Comparison of ENCODE assay signal across 9 mouse cellular contexts in the genomic region with DNA sequence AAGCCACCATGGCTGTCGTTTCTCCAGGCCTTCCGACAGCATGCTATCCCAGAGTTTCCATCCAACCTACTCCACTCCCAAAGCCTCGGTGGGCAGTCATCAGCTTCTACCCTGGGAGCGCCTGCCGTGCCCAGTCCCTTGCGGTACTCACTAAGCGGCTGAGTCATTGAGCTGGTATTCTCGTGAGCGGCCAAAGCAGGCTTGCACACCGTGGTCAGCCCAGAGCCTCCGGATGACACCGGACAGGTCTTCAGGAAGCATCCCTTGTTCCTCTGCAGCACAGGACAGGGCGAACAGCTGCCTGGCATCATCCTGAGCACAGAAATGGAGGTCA. TPM values are rescaled to one million over a fixed set of nuclear protein-coding genes. Genes with fewer than 3 reads are reported as not detected.
A peak's percentile ranks its signal among the peaks of the same experiment; 100 is the strongest.
DNase-seq lines count a peak whose midpoint lies in the region; ATAC-seq and TF ChIP-seq lines count a peak whose summit lies in the region.
"Had no signal": no experiment of that assay in that cellular context is flagged by ENCODE, and none has a peak within 500 bp of the region (broad histone marks: within the 10 kb centered on the region; RNA-seq: fewer than 3 reads in every experiment).

No protein-coding gene starts in this region.

- H3K27me3 ChIP-seq in heart, adult 2 months (ENCODE audit: control insufficient read depth, insufficient read depth, low read length) = no peaks in the 10 kb centered on the region
- H3K27me3 ChIP-seq in neural tube, embryonic 12.5 days (replicated peaks) = no peaks in the 10 kb centered on the region
- H3K27me3 ChIP-seq in intestine, embryonic 14.5 days (replicated peaks; ENCODE audit: control insufficient read depth, insufficient read depth, low read length) = no peaks in the 10 kb centered on the region
- H3K27me3 ChIP-seq in thymus, adult 2 months (ENCODE audit: control insufficient read depth, insufficient read depth, low read length) = no peaks in the 10 kb centered on the region

- peak overlapping the region; percentile 0; the same call in 1 of the 2 replicates for H3K9ac ChIP-seq in heart, adult 2 months (ENCODE audit: low read depth, low read length)
- 0 out of 2 replicates have a peak overlapping the region, but pooled peaks have one; percentile 1 for H3K9ac ChIP-seq in neural tube, embryonic 12.5 days
- no peak overlapping the region for H3K9ac ChIP-seq in intestine, embryonic 14.5 days (ENCODE audit: low read length)

- H3K36me3 ChIP-seq in heart, adult 2 months (ENCODE audit: control insufficient read depth, insufficient read depth, low read length) = peaks cover 23% of the 10 kb centered on the region
- H3K36me3 ChIP-seq in neural tube, embryonic 12.5 days = peaks cover 75% of the 10 kb centered on the region
- H3K36me3 ChIP-seq in intestine, embryonic 14.5 days (ENCODE audit: control insufficient read depth, insufficient read depth, low read length) = peaks cover 77% of the 10 kb centered on the region
- H3K36me3 ChIP-seq in thymus, adult 2 months (ENCODE audit: control insufficient read depth, insufficient read depth, low read length) = peaks cover 63% of the 10 kb centered on the region

- ATAC-seq in neural tube, embryonic 12.5 days (ENCODE audit: low FRiP score, low read depth) = no peak
- ATAC-seq in intestine, embryonic 14.5 days (replicated peaks; ENCODE audit: low FRiP score, low TSS enrichment, low read depth) = peak; percentile 10; the same call in 1 of the 2 replicates

- no peak overlapping the region for H3K4me2 ChIP-seq in neural tube, embryonic 12.5 days (replicated peaks)
- H3K4me2 ChIP-seq in intestine, embryonic 14.5 days (ENCODE audit: low read length) = no peak overlapping the region

- no peaks in the 10 kb centered on the region; the same call in 1 of the 2 replicates for H3K79me2 ChIP-seq in heart, adult 2 months (replicated peaks; ENCODE audit: control insufficient read depth, insufficient read depth, low read length)

- peak overlapping the region; percentile 76 for H3K27ac ChIP-seq in heart, adult 2 months
- H3K27ac ChIP-seq in neural tube, embryonic 12.5 days = no peak overlapping the region
- peak overlapping the region; percentile 62 for H3K27ac ChIP-seq in intestine, embryonic 14.5 days (ENCODE audit: low read depth)
- no peak overlapping the region for H3K27ac ChIP-seq in thymus, adult 2 months (ENCODE audit: control insufficient read depth, insufficient read depth, low read length)

- no peak for TF ChIP-seq POLR2A in heart, adult 2 months (IDR thresholded peaks at IDR 0.05; ENCODE audit: insufficient read depth, low read depth, low read length)
- no peak for TF ChIP-seq POLR2A in thymus, adult 2 months (IDR thresholded peaks at IDR 0.05; ENCODE audit: control insufficient read depth, extremely low read depth, insufficient read depth, low read length, poor library complexity)

- TF ChIP-seq EP300 in heart, adult 2 months (IDR thresholded peaks at IDR 0.05; ENCODE audit: insufficient read depth, low read depth, low read length) = no peak

- H3K9me3 ChIP-seq in neural tube, embryonic 12.5 days = no peaks in the 10 kb centered on the region
- H3K9me3 ChIP-seq in intestine, embryonic 14.5 days (ENCODE audit: control insufficient read depth, low read length) = no peaks in the 10 kb centered on the region
- H3K9me3 ChIP-seq: G1E had no signal

- no peak for TF ChIP-seq CTCF in heart, adult 2 months (IDR thresholded peaks at IDR 0.05)
- TF ChIP-seq CTCF in thymus, adult 2 months (IDR thresholded peaks at IDR 0.05; ENCODE audit: borderline replicate concordance, control insufficient read depth, extremely low read depth, insufficient read depth, low read length, poor library complexity) = no peak

- peaks cover 44% of the 10 kb centered on the region for H3K4me1 ChIP-seq in heart, adult 2 months (ENCODE audit: control insufficient read depth, insufficient read depth, low read length)
- peaks cover 29% of the 10 kb centered on the region for H3K4me1 ChIP-seq in neural tube, embryonic 12.5 days
- peaks cover 25% of the 10 kb centered on the region for H3K4me1 ChIP-seq in intestine, embryonic 14.5 days (replicated peaks; ENCODE audit: control insufficient read depth, insufficient read depth, low read length)
- peaks cover 11% of the 10 kb centered on the region for H3K4me1 ChIP-seq in thymus, adult 2 months (replicated peaks; ENCODE audit: control insufficient read depth, insufficient read depth, low read length)

- intact Hi-C loops in heart, adult 2 months (cut with DNase I) = no loop called here
- intact Hi-C loops in heart, postnatal 14 days (cut with DNase I) = no loop called here

- DNase-seq in heart, adult 2 months = peak; percentile 61
- DNase-seq in heart, postnatal 14 days = no peak
- no peak for DNase-seq in neural tube, embryonic 10.5 days (ENCODE audit: extremely low spot score, low spot score)
- peak; percentile 66 for DNase-seq in intestine, embryonic 14.5 days (ENCODE audit: low spot score)
- DNase-seq in thymus, adult 2 months = no peak
- no peak for DNase-seq in cerebellum, postnatal 25 days
- no peak for DNase-seq in retina, postnatal 1 day

- WGBS in heart, adult 2 months = 25% methylated on average over 13 of the region's 13 CpGs
- 87% methylated on average over 13 of the region's 13 CpGs for WGBS in neural tube, embryonic 12.5 days
- WGBS in intestine, embryonic 14.5 days = 63% methylated on average over 13 of the region's 13 CpGs
- 93% methylated on average over 13 of the region's 13 CpGs for WGBS in thymus, adult 2 months

- H3K4me3 ChIP-seq in heart, adult 2 months = no peak overlapping the region
- H3K4me3 ChIP-seq in neural tube, embryonic 12.5 days = no peak overlapping the region
- H3K4me3 ChIP-seq in intestine, embryonic 14.5 days (ENCODE audit: low read depth, low read length) = no peak overlapping the region
- no peak overlapping the region for H3K4me3 ChIP-seq in thymus, adult 2 months (ENCODE audit: control insufficient read depth, insufficient read depth, low read length)

RNA-seq across cellular contexts. Expression of gene Sema3b, which starts 10.5 kb away (rescaled TPM):
- total RNA-seq in heart, adult 2 months (2021) = 10 to 100 TPM; 19.9 to 24.2 TPM
- polyA plus RNA-seq in heart, adult 2 months (2012; rRNA removed) = 33.7 and 39.1 TPM in 2 replicates
- 10 to 100 TPM; 11.3 to 12.1 TPM for total RNA-seq in heart, postnatal 14 days (2021)
- 4.7 and 4.8 TPM in 2 replicates for polyA plus RNA-seq in neural tube, embryonic 12.5 days (2016; fragmentation: Nextera tagmentation; extraction: Ambion mirVana)
- 16.5 and 18.3 TPM in 2 replicates for polyA plus RNA-seq in intestine, embryonic 14.5 days (2014; fragmentation: Nextera tagmentation; extraction: Ambion mirVana)
- 4.3 and 4.9 TPM in 2 replicates for polyA plus RNA-seq in thymus, adult 2 months (2012; rRNA removed)
- polyA plus RNA-seq: G1E had no signal

RNA-seq across cellular contexts. Expression of gene Gnai2, which starts 15.7 kb away (rescaled TPM):
- 100 to 1,000 TPM; 243 to 250 TPM for total RNA-seq in heart, adult 2 months (2021)
- polyA plus RNA-seq in heart, adult 2 months (2012; rRNA removed) = 311 and 386 TPM in 2 replicates
- 100 to 1,000 TPM; 318 to 327 TPM for total RNA-seq in heart, postnatal 14 days (2021)
- 465 and 488 TPM in 2 replicates for polyA plus RNA-seq in neural tube, embryonic 12.5 days (2016; fragmentation: Nextera tagmentation; extraction: Ambion mirVana)
- 336 and 349 TPM in 2 replicates for polyA plus RNA-seq in intestine, embryonic 14.5 days (2014; fragmentation: Nextera tagmentation; extraction: Ambion mirVana)
- polyA plus RNA-seq in thymus, adult 2 months (2012; rRNA removed) = 1,154 and 1,267 TPM in 2 replicates

RNA-seq across cellular contexts. Expression of gene Ifrd2, which starts 32.1 kb away (rescaled TPM):
- 10 to 100 TPM; 39.9 to 51.4 TPM for total RNA-seq in heart, adult 2 months (2021)
- polyA plus RNA-seq in heart, adult 2 months (2012; rRNA removed) = 43.7 and 54.5 TPM in 2 replicates
- 10 to 100 TPM; 36.7 to 47.1 TPM for total RNA-seq in heart, postnatal 14 days (2021)
- polyA plus RNA-seq in neural tube, embryonic 12.5 days (2016; fragmentation: Nextera tagmentation; extraction: Ambion mirVana) = 20.6 and 23.3 TPM in 2 replicates
- polyA plus RNA-seq in intestine, embryonic 14.5 days (2014; fragmentation: Nextera tagmentation; extraction: Ambion mirVana) = 77.4 and 79.5 TPM in 2 replicates
- 65.1 and 67.4 TPM in 2 replicates for polyA plus RNA-seq in thymus, adult 2 months (2012; rRNA removed)

RNA-seq across cellular contexts. Expression of gene Hyal3, which starts 38.9 kb away (rescaled TPM):
- under 1 TPM; 0.29 to 0.34 TPM for total RNA-seq in heart, adult 2 months (2021)
- polyA plus RNA-seq in heart, adult 2 months (2012; rRNA removed) = 0.26 and 0.31 TPM in 2 replicates
- under 1 TPM; 0.31 to 0.49 TPM for total RNA-seq in heart, postnatal 14 days (2021)
- 0.84 and 1.5 TPM in 2 replicates for polyA plus RNA-seq in neural tube, embryonic 12.5 days (2016; fragmentation: Nextera tagmentation; extraction: Ambion mirVana)
- 0.87 and 1.4 TPM in 2 replicates for polyA plus RNA-seq in intestine, embryonic 14.5 days (2014; fragmentation: Nextera tagmentation; extraction: Ambion mirVana)
- polyA plus RNA-seq in thymus, adult 2 months (2012; rRNA removed) = 2.4 TPM in 2 replicates

RNA-seq across cellular contexts. Expression of gene Naa80, which starts 40.8 kb away (rescaled TPM):
- 10 to 100 TPM; 14.9 to 17.4 TPM for total RNA-seq in heart, adult 2 months (2021)
- polyA plus RNA-seq in heart, adult 2 months (2012; rRNA removed) = 30.0 and 45.4 TPM in 2 replicates
- total RNA-seq in heart, postnatal 14 days (2021) = 10 to 100 TPM; 15.5 to 16.6 TPM
- polyA plus RNA-seq in neural tube, embryonic 12.5 days (2016; fragmentation: Nextera tagmentation; extraction: Ambion mirVana) = 12.6 and 15.8 TPM in 2 replicates
- polyA plus RNA-seq in intestine, embryonic 14.5 days (2014; fragmentation: Nextera tagmentation; extraction: Ambion mirVana) = 14.7 and 19.6 TPM in 2 replicates
- polyA plus RNA-seq in thymus, adult 2 months (2012; rRNA removed) = 102 and 103 TPM in 2 replicates

Comparison
In these comparisons a context has a peak if more than half of its experiments do, and no peak if none do; other contexts are left out.
1. DNase-seq: peak in heart, adult 2 months (2 of 2) and intestine, embryonic 14.5 days (single experiment); none in heart, postnatal 14 days (0 of 2), neural tube, embryonic 10.5 days (single experiment), thymus, adult 2 months (single experiment), cerebellum, postnatal 25 days (0 of 2) and retina, postnatal 1 day (single experiment).
2. H3K27ac ChIP-seq: peak in heart, adult 2 months (single experiment) and intestine, embryonic 14.5 days (single experiment); none in neural tube, embryonic 12.5 days (single experiment) and thymus, adult 2 months (single experiment).